Mouse (Mus musculus): ENCODE results near the gene Dcun1d2.

Gene Dcun1d2

DNA sequence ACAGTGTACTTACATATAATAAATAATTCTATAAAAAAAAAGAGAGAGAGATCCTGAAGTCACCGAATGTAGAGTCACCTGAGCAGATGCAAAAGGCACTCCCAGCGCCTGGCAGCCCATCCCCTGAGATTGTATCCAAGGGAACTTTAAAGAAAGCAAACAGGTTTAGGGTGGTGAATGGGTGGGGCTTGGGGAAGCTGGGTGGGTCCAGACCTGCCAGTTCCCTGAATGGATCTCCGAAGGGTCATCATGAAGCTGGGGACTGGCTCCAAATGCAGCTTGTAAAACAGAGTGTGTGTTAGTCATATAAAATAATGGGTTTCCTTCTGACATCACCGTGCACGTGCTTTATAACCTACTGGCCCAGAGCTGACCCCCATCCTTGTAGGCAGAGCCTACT lies 81.6 kb downstream of the Dcun1d2 start:
- no peak for DNase-seq (ENCODE audit: low spot score in 2 of 2)
